Mouse (Mus musculus): Measurements from ENCODE around the gene Sdk1. TPM values are rescaled to one million over a fixed set of nuclear protein-coding genes. Genes with fewer than 3 reads are reported as not detected.

Sdk1 gene
- total RNA-seq, 4 experiments from 2014 or later: 0.77 to 1.4 (median 1.2) TPM

DNA sequence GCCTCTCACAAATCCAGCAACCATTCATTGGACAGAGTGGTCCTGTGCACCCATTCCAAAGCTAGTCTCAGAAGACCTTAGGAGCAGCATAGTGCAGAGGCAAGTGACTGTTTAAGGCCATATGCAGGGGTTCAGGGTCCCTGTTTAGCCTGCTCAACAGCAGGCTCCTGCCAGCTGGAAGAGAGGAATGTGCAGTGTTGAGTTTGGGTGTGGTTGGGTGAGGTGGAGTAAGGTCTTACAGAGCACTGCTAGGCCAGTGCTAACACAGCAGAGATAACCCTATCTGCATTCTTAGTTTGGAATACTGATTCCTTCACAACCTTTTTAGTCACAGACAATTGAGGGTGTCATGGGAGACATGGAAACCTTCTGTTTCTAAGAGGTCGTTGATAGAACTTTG is 206.0 kb downstream of the Sdk1 start:
- no peak for DNase-seq (ENCODE audit: low spot score in 2 of 2)

DNA sequence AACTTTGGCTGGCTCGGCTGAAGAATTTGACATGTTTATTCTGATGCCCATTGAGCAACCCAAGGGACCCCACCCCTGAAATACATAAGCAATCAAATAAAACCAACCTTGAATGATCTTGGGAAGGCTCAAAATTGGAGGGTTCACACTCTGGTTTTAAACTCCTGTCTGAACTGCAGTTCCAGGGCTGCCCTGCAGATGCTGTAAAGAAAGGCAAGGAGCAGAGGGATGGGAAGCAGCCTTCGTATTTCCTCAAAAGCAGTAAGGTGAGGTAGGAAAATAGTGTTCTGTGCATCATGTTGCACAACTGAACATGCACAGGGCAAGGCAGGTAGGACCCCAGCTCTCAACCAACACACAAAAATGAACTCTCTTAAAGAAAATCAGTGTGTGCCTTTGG is 222.1 kb downstream of the Sdk1 start:
- no peak for DNase-seq (ENCODE audit: low spot score in 2 of 2)

DNA sequence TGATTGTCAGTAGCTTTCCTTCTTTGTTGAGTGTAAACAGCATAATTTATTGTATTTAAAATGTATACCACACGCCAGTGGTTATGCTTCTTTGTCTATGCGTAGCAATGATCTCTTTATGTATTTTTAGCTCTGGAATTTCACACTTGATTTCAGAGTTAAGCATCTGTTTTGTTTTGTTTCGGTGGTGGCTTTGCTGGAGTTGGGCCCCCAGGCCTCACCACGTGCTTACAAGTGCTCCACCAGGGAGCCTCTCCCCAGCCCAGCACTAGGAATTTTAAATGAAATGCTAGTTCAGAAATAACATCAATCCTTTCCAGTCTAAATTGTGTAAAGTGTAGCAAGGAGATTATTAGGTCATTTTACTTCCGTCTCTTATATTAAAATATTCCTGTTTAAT is 227.5 kb downstream of the Sdk1 start:
- DNase-seq (ENCODE audit: low spot score in 2 of 2): no peak

DNA sequence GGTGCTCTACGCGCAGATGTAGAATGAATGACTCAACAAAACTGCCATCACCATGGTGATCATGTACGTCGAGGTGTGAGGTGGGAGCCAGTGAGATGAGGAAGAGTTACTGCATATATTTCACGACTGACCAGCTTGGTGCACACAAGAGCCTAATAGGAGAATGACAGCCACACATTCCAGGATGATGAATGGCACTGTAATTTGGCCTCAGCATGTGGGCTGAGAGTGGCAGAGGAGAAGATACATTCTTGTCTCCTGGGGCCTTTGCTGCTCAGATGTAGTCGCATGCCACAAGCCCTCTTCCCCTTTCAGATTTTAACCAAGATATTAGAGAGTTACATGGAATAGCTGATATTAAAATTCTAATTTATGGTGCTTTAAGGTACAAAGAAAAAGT is 264.0 kb downstream of the Sdk1 start:
- no peak for DNase-seq (ENCODE audit: low spot score in 2 of 2)

DNA sequence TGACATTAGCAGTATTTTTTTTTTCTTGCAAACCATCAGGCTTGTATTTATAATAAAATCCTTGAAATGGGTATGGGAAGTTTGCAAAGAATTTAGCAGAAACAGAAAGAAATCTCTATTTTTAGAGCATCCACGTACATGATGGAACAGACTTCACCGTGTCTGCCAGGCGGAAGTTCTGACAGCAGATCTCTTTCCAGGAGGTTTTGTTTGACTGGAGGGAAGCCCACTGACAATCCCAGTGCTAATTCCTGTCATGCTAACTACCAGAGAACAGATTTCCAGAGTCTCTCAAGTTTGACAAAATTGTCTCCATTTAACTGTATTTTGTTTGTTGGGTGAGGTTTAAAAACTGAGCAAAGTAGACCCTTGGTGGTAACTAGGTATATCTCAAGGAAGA is 265.1 kb downstream of the Sdk1 start:
- DNase-seq (ENCODE audit: low spot score in 2 of 2): no peak

DNA sequence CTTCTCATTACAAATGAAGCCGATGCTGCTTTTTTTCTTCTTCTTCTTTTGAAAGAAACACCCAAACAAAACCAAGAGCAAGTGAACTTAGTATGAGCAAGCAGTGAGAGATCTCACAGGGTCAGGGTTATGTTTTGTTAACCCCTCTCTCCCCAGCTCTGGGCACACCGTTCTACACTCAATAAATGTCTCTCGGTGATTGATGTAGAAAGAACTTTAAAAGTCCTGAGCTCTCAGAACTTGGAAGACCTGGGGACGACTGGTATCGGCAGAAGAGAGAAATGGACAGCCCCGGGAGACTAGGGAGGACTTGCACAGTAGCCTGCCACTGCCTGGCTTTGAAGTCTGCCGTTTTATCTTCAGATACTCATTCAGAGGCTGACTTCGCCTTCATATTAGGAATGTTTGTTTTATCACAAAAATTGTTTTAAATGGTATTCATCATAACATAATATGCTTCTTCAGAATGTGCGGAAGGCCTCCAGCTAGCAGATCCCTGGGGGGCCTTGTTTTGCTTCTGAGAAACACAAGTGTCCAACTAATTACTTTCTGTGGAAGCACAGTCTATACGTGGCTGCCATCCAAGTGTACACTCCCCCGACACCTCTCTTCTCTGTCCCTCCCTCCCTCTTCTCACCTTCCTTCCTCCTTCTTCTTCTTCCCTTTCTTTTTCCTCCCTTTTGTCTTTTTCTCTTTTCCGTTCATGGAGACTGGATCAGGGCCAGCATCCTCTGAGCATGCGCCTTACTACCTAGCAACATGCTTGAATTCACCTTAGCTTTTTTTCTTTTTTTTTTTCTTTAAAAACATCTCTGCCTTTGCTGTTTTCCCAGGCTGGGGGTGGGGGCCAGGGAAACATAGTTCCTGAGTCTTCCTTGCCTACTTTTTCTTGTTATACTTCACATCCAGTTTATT is 283.8 kb downstream of the Sdk1 start:
- DNase-seq (ENCODE audit: low spot score in 2 of 2): no peak

DNA sequence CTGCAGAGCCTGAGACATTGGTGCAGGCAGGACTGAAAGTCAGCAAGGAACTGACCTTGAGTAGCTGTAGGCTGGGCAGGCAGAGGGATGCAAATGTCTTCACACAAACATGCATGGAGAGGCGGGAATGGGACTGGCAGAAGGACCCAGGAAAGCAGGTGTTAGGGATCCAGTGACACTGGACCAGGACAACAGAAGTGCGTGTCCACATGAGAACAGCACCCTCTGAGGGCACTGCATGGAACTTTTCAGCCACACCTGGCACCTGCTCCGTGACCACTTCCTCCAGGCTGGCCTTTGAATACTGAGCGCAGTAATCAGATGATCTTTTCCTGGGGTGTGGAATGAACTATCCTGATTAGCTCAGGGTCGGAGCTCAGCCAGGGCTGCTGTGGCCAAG is 298.9 kb downstream of the Sdk1 start:
- no peak for DNase-seq (ENCODE audit: low spot score in 2 of 2)

DNA sequence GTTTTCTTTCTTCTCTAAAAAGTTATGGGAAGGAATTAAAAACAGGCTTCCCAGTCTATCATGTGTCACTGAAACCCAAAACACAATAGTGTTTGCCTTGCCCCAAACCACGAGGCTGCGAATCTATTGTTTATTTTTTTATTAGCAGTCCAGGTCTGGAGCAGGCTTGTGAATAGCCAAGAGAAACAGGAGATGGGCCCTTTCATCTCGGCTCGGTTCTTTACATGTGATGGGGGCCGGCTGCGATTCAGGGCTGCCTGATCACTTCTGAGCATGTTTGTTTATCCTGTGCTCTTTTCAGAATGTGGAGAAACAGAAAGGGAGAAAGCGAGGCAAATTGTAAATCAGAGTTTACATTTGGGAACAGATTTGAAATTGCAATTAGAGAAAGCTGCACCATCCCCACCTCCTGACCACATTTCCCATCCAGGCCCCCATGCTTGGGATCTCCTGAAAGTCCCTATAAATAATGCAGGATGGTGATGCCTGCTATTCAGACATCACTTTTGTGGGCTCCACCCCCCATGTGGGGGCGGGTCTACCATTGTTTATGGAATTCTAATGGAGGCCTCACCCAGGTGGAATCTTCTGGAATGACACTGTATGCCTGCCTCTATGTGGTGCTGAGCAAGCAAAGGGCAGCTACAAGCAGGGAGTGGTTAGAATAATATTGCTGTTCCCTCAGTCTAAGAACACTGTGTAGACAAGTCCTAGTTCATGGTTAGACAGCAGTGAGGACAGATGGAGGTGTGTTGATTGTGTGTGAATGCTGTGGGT is 301.8 kb downstream of the Sdk1 start:
- no peak for DNase-seq (ENCODE audit: low spot score in 2 of 2)

DNA sequence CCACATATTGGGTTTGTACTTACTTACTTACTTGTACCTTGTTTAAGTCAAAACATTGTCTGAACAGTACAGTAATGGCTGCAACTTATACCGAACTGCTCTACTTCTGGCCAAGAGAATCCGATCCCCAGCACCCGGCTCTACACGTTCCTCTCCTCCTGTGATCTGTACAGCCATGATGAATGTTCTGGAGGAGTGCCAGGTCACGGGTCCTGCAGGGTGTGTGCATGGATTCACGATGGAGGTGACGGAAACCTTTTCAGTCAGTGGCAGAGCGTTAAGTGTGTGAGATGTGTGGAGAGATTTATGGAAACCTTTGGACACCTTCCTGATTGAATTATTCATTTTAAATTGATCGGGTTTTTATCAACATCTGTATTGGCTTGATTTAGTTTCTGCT is 312.2 kb downstream of the Sdk1 start:
- DNase-seq (ENCODE audit: low spot score in 2 of 2): no peak

DNA sequence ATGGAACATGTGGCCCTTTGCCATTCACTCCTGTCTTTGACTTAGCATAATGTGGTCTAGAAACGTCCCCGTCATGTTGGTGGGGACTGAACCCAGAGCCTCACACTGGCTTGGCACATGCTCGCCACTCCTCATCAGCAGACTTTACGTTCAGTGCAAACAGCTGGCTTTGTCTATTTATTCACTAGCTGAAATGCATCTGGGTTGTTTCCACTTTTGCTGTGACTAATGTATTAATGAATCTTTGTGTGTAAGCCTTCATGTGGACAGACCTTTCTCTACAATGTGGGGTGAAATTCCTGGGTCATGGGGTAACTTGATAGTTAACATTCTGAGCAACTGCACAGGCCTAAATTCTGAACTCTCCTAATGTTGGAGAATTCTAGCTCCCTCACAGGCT is 317.4 kb downstream of the Sdk1 start:
- no peak for DNase-seq (ENCODE audit: low spot score in 2 of 2)

DNA sequence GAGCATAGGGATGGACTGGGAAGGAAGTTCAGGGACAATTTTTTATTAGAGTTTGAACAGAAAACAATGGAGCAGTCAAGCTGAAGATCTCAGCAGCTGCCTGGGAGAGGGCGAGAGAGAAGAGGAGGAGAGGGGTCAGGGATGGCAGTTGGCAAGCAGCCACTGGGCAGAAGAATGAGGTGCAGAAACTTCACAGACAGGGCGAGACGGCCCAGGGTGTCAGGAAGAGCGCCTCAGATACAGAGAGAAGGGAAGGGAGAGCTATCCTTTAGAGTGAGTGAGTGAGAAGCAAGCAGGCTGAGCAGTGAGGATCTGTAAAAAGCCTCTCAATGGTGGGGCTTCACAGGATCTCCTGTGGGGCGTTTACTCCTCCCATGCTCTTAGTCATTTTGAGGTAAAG is 319.0 kb downstream of the Sdk1 start:
- no peak for DNase-seq (ENCODE audit: low spot score in 2 of 2)

DNA sequence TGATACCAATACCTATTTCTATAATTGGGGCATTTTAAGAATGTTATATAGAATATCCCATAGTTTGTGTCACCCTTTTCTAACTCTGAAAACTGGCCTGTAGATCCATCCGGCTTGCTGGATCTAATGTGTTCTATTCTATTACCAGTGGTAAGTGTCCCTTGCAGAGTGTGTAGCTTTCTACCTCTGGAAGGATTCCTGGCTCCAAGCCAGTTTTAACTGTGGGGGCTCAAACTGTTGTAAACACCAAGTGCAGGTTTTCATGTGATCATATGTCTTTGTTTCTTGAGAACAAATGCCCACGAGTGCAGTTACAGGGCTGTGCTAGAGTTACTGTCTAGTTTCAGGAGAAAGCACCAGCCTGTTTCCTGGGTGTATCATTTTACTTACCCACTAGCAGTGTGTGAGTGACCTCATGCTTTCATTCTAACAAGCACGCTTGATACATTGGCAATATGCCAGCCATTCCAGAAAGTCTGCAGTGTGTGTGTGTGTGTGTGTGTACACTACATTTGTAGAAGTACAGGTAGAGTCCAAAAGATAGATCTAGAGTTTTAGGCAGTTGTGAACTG is 320.8 kb downstream of the Sdk1 start:
- DNase-seq (ENCODE audit: low spot score in 2 of 2): no peak

DNA sequence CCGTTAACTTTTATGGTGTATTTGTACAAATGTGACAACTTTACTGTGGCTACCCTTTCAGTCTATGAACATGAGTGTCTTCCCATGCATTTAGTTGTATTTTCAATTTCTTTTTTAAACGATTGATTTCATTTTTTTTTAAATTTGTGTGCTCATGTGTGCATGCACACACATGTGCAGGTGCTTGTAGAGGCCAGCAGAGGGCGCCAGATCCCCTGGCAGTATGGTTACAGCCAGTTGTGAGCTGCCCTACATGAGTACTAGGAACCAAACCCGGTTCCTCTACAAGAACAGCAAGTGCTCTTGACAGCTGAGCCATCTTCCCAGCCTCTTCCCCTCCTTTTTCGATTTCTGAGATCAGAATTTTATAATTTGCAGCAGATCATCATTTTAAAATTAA is 322.9 kb downstream of the Sdk1 start:
- no peak for DNase-seq (ENCODE audit: low spot score in 2 of 2)

DNA sequence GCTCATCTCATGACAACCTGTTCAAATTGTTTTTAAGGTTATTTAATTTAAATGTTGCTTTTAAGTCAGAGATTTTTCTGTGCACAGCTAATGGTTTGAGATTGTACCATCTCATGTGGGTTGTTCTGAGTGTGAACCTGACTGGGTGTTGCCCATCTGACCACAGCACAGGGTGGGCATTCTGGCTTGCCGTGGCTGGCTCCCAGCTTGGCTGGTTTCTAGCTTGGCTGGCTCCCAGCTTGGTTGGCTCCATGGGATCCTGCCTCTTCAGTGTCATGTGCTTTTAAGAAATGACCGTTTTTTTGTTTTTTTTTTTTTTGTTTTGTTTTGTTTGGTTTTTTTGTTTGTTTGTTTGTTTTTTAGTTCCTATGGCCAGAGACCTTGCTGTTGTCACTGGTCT is 326.8 kb downstream of the Sdk1 start:
- DNase-seq (ENCODE audit: low spot score in 2 of 2): no peak

DNA sequence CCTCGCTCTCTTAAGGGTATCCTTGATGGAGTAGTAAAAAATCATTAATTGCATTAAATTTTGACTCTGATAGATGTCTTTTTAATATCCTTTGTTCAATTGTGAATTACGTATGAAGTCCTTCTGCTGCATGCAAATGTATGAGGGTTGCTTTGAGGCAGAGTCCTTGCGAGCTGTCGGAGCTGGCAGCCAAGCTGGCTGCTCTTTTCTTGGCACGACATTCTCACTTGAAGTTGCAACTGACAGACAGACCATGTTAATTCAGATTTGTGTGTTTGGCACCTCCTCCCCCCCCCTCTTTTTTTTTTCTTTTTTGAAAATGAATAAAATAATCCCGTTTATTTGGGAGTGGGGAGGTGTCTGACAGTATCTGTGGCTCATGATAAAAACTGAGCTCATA is 329.2 kb downstream of the Sdk1 start:
- no peak for DNase-seq (ENCODE audit: low spot score in 2 of 2)

DNA sequence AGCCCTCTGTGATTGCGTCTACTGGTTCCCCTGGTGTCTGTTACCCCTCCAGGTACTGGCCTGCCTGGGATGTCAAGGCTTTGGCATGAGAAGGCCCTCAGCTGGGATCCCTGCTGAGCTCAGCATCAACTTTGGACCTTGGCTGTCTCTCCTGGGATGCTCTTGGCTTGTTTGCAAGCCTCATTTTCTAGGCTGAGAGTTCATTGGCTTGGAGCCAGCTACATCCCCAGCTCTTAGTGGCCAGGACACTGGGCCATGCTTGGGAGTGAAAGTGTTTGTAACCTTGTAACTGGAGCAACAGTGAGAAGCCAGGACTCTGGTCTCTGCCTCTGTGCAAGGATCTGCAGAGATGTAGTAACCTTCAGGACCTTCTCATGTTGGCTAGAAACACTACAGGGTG is 333.0 kb downstream of the Sdk1 start:
- peak; percentile 36 to 39 for DNase-seq (ENCODE audit: low spot score in 2 of 2)

DNA sequence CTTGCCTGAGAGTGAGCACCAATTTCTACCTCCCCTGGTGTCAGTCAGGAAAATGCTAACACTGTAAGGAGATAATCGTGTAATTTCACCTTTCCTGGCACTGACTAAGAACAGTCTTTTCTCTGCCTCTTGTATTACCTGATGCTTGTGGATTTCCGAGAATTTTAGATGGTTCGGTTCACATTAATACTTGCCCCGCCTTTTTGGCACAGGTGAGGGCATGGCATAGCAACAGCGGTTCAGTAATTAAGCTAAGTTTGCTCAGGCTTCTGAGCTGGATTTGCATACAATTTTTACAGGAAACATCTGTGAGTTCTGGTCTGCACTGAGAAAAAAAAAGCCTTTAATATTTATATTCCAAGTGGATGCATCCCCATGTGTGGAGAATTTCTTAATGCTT is 350.0 kb downstream of the Sdk1 start:
- DNase-seq (ENCODE audit: low spot score in 2 of 2): no peak

DNA sequence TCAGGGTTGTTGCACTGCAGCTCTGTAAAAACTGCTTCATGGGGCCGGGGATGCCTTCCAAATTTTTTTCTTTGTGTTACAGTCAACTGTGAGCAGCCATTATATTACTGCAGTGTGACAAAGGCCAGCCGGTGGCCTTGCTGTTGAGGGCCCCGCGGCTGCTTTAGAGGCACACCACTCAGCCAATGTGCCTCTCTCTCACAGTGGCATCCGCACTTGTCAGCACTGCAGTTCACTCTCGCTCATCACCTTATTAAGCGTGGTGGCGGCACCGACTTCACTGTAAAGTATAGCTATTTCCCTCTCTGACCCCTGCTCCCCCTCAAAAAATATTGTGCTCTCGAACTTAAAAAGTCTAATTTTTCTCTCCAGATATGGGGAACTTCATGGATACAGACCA is 371.4 kb downstream of the Sdk1 start:
- DNase-seq (ENCODE audit: low spot score in 2 of 2): no peak

DNA sequence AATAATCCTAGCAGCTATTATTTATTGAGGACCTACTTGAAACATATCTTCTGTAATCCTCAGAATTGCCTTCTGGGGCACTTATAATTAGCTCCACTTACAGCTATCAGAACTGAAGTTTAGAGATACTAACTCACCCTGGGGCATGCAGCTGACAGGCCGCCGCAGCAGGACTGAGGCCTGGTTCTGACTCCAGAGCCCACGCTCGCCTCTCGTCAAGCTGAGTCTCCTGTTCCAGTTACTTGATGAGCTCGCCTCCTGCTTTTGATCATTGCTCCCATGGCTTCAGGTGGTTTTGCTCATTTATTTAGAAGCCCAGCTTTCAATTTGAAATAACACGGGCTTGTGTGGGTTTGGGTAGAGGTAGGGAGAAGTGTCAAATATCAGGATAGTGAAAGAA is 374.5 kb downstream of the Sdk1 start:
- DNase-seq (ENCODE audit: low spot score in 2 of 2): no peak

DNA sequence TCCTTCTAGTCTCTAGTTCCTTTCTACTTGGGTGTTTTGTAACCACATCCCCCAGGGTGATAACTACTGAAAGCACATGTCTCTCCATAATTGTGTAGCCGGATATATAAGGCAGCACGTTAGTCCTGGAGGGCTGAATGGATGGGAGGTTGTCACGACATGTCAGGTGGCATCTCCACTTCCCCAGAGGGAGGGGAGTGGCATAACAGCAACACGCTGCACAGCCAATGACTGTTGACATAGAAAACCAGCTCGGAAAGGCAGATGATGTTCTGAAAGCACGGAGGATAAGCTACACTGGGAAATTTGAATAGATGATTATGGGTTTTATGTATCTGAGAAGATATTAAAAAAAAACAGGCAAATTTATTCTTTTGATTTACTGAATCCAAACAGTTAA is 376.4 kb downstream of the Sdk1 start:
- DNase-seq (ENCODE audit: low spot score in 2 of 2): no peak

DNA sequence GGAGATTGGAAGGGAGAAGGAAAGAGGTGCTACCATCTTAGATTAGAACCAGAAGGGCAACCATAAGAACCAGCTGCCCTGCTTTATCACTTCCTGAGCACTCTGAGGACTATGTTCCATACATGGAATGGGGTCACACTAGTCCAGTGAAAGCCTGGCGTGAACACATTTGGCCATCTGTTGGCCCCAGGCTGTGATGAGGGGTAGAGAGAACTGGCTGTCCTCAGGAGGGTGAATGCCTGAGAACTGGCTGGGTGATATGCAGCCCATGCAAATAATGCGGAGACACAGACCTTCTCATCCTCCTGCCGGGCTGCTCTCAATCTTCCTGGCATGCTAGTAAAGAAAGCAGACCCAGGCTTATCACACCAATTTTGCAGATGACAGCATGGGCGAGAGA is 384.1 kb downstream of the Sdk1 start:
- no peak for DNase-seq (ENCODE audit: low spot score in 2 of 2)

DNA sequence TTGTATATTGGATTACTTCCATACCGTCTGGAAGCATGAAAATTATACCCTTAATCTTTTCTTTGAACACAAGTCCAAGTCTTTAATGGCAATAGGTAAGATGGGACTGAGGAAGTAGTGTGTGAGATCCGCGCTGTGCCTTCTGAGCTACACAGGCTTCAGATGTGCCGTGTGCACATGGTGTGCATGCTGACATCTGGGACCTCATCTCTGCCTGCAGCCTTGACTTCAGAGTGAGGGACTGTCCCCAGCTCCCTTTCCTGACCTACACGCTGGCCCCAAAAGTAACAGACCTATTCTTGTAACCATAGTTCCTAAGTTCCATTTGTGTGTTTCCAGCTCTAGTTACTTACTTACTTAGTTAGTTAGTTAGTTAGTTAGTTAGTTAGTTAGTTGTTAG is 390.4 kb downstream of the Sdk1 start:
- DNase-seq (ENCODE audit: low spot score in 2 of 2): no peak

DNA sequence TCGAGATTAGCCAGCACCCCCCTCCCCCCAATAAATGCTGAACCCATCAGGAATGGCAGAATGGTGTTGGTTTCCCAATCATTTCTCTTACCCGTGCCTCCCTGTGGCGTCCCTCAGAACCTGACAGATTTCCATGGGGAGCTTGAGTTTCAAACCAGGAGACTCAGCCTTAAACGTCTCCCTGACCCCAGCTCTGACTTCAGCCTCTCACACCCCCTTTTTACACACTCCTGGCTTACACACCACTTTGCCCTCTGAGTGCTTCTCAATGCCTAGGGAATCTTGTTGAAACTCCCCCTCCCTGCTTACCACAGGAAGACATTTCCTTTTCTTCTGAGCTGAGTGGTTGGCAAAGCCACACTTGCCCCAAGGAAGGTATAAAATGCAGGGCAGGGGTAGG is 392.0 kb downstream of the Sdk1 start:
- no peak for DNase-seq (ENCODE audit: low spot score in 2 of 2)
